Mouse (Mus musculus): Measurements from ENCODE around the gene Flywch2.

Flywch2 gene

DNA sequence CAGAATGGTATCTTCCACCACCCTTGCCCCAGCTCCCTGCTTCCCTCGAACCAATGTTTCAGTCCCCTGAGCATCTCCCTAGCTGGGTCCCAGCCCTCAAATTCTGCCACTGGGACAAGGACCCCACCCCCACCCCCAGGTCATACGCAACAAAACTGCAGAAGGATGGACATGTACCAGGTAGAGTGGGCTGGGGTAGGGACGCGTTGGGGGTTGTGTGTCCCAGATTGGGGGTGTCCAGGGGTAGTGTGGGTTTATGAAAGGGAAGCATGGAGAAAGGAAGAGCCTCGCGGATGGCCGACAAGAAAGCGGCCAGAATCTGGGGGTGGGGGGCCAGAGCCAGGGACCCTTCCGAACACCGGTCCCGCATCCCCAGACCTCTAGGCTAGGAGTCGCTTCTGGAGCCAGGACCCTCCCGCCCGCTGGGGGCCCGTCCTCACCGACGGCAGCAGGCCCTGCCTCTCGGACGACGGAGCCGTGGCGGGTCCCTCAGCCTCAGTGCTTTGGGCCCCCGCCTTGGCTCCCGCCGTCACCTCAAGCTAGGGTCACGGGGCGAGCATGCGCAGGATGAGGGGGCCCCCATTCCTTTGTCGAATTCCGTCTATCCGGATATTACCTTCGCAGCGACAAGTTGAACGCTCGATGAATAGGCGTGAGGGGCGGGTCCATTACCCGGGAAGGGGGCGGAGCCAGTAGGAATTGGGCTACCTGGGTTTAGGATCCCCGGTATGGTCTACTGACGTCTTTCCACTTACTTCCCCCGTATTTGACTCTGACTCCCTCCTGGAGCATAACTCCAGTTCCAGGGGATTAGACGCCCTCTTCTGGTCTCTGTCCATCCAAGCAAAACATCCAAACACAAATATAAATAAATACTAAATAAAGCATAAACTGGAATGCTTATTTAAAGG is at the start of gene Flywch2:
Gene Flywch2 (minus strand): TSS at position 521 of the 911 bp plus-strand sequence.
- peak; percentile 91 for DNase-seq (ENCODE audit: low read depth, low spot score)

DNA sequence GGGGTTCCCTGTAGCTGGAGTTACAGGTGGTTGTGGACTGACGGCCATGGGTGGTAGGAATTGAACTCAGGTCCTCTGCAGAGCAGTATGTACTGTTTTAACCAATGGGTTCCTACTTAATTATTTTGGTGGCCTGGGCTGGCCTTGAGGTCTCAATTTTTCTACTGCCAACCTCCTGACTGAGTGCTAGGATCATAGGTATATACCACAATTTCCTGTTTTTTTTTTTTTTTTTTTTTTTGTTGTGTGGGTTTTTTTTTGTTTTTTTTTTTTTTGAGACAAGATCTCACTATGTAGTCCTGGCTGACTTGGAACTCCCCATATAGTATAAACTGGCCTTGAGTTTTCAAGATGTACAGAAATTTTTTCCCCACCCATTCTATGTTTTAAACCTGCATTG is 45.3 kb upstream of the Flywch2 start:
- DNase-seq (ENCODE audit: low read depth, low spot score), result no peak

DNA sequence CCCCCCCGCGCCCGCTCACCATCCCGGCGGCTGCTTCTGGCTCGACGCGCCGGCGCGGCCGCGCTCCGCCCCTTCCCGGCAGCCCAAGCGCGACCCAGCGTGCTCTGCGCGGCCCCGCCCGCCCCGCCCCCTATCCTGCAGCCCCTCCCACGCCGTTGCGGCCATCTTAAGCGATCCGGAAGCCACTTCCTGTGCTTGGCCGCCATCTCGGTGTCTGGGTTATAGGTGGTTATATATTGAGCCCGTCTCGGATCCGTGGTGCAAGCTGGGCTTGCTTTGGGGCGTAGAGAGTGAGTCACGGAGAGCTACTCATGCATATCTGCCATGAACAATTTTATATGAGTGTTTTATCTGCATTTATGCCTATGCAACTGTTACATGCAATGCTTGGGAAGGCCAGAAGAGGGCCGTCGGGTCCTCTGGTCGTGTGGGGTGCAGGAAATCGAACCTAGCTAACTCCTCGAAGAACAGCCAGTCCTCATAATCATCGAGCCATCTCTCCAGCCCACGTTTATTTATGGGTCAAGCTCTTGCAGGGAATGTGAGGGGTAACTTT is 43.3 kb upstream of the Flywch2 start, which contains the start of gene Elob:
Gene Elob (minus strand): TSS at position 73 of the 556 bp plus-strand sequence.
- peak; percentile 84 for DNase-seq (ENCODE audit: low read depth, low spot score)

DNA sequence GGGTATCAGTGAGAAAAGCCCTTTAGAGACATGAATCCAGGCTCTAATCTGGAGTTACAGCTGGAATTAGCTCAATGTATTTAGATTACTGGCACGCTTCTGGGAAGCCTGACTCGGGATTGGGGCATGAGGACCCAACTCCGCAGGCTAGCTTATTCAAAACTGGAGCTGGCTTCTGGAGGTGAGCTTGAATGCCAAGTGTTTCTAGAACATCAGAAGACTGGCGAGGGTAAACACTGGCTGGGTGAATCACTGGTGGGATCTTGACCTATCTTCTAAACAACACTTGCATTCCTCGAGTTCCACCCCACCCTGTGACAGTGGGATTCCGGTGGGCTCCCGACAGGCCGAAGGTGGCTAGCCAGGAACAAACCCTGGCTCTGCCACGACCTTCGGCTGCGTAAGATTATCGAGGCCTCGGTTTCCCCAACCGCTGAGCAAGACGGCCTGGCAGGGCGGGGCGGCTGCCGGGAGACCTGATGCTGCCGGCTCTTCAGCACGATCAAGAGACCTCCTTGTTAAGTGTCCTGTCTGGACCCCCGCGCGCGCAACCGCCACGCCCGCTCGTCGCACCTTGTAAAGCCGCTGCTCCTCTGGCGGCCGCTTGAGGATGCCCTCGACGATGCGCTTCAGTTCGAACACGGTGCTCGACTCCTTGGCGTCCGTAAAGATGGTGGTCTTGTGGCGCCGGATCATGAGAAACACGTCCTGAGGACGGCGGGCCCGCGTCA is 42.6 kb upstream of the Flywch2 start:
- DNase-seq (ENCODE audit: low read depth, low spot score), result no peak

- DNase-seq (ENCODE audit: low read depth, low spot score), result no peak
Measured at GRCm38 (mm10) chr17:23825591-23825990, 39.7 kb upstream of the Flywch2 start.

- no peak for DNase-seq (ENCODE audit: low read depth, low spot score)
Measured at GRCm38 (mm10) chr17:23823614-23824013, 37.7 kb upstream of the Flywch2 start.

DNA sequence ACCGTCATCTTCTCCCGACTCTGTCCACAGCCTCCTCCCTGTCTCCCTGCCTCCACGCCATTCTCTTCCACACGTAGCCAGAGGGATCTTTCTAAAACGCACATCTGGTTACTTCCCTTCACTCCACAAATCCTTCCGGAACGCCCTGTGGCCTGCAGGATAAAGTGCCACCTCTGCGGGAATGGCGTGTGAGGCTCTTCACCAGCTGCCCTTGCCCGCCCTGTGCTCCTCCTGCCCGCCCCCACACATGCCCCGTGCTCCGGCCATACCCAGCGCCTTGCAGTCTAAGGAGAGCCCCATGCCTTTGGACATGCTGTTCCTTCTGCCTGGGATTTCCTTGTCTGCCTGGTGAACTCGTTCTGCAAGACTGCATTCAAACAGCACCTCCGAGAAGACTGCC is 37.1 kb upstream of the Flywch2 start:
- no peak for DNase-seq (ENCODE audit: low read depth, low spot score)

GRCm38 (mm10) chr17:23822094-23822493 is 36.2 kb upstream of the Flywch2 start:
- DNase-seq (ENCODE audit: low read depth, low spot score), result no peak

DNA sequence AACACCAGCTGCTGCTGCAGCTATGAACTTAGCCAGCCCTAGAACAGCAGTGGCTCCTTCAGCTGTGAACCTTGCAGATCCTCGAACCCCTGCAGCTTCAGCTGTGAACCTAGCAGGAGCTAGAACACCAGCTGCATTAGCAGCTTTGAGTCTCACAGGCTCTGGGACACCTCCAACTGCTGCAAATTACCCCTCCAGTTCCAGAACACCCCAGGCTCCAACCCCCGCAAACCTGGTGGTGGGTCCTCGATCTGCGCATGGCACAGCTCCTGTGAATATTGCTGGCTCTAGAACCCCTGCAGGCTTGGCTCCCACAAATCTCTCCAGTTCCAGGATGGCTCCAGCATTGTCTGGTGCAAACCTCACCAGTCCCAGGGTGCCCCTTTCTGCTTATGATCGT is 34.9 kb upstream of the Flywch2 start:
- no peak for DNase-seq (ENCODE audit: low read depth, low spot score)

GRCm38 (mm10) chr17:23819235-23819634 is 33.4 kb upstream of the Flywch2 start:
- DNase-seq (ENCODE audit: low read depth, low spot score), result no peak

DNA sequence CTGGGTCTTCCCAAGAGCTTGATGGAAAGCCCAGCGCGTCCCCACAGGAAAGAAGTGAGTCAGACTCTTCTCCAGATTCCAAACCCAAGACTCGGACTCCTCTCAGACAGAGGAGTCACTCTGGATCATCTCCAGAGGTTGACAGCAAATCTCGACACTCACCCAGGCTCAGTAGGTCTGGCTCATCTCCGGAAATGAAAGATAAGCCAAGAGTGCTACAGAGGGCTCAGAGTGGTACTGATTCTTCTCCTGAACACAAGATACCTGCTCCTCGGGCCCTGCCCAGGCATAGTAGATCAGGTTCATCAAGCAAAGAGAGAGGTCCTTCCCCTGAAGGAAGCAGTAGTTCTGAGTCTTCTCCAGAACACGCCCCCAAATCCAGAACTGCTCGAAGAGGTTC is 32.7 kb upstream of the Flywch2 start:
- DNase-seq (ENCODE audit: low read depth, low spot score), result no peak

DNA sequence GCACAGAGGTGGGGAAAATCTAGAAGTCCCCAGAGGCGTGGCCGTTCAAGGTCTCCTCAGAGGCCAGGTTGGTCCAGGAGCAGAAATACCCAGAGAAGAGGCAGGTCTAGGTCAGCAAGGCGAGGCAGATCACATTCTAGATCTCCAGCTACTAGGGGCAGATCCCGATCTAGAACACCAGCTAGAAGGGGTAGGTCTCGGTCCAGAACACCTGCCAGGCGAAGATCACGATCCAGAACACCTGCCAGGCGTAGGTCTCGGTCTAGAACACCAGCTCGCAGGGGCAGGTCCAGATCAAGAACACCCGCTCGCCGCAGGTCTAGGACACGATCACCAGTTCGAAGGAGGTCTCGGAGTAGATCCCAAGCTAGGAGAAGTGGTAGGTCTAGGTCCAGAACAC is 29.8 kb upstream of the Flywch2 start:
- no peak for DNase-seq (ENCODE audit: low read depth, low spot score)

- no peak for DNase-seq (ENCODE audit: low read depth, low spot score)
Measured at GRCm38 (mm10) chr17:23807918-23808317, 22.0 kb upstream of the Flywch2 start.

DNA sequence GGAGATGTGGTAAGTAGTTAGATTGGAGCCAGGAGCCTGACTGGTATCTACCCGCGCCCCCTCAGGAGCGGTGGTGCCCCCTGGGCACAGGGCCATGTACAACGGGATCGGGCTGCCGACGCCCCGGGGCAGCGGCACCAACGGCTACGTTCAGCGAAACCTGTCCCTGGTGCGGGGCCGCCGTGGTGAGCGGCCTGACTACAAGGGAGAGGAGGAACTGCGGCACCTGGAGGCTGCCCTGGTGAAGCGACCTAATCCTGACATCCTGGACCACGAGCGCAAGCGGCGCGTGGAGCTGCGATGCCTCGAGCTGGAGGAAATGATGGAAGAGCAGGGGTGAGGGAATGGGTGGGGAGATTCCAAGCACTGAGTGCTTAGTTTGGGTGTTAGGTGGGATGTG is 21.0 kb upstream of the Flywch2 start:
- no peak for DNase-seq (ENCODE audit: low read depth, low spot score)

GRCm38 (mm10) chr17:23804426-23805085 is 18.7 kb upstream of the Flywch2 start:
- no peak for DNase-seq (ENCODE audit: low read depth, low spot score)

GRCm38 (mm10) chr17:23803366-23804041 is 17.6 kb upstream of the Flywch2 start:
- no peak for DNase-seq (ENCODE audit: low read depth, low spot score)

GRCm38 (mm10) chr17:23802746-23803365 is 17.0 kb upstream of the Flywch2 start:
- peak; percentile 100 for DNase-seq (ENCODE audit: low read depth, low spot score)

DNA sequence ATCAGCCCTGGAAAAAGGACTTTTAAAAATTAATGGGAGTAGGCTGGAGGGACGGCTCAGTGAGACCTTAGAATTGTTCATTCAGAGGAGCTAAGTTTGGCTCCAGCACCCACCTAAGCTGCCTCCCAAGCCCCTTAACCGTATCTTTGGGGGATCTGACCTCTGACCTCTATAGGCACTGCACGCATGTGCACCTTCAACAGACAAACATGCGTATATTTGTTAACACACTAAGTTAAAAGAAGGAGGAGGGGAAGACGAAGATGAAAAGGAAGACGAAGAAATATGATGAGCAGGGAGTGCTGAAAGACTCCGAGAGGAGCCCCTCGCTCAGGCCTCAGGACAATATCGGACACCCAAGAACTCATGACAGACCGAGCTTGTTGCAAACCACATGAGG is 15.7 kb upstream of the Flywch2 start:
- DNase-seq (ENCODE audit: low read depth, low spot score), result no peak

GRCm38 (mm10) chr17:23797316-23797715 is 11.4 kb upstream of the Flywch2 start:
- no peak for DNase-seq (ENCODE audit: low read depth, low spot score)

DNA sequence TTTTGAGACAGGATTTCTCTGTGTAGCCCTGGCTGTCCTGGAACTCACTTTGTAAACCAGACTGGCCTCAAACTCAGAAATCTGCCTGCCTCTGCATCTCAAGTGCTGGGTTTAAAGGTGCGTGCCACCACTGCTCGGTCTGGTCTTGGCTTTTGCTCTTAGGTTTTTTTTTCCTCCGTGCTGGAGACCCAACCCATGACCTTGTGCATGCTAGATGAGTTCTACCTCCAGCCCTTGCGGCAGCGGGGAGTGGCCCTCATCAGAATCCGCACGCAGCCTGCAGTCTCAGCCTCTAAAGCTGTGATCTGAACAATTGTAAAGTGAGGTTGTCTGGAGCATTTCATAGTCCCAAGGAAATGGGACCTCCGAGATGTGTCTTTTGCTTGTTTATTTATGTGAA is 9.4 kb upstream of the Flywch2 start:
- no peak for DNase-seq (ENCODE audit: low read depth, low spot score)

DNA sequence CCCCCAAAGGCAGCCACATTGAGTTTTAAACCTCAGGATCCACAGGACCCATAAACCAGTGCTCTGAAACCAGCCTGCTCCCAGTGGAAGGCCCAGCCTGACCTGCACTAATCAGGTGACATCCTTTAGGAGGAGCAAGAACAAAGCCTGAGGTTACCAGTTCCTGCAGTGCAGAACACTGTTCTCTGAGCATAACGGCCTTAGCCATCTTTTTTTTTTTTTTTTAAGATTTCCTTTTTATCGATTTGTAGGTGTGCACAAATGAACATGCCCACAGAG is 5.1 kb upstream of the Flywch2 start:
- DNase-seq (ENCODE audit: low read depth, low spot score), result no peak

All from telencephalon, adult 2 months (tissue).